8 mouse cellular contexts compared by ENCODE assay signal in genomic region chr7:16129421-16129845, GRCm38 (mm10). TPM values are rescaled to one million over a fixed set of nuclear protein-coding genes. Genes with fewer than 3 reads are reported as not detected.
DNase-seq lines count a peak whose midpoint lies in the region; ATAC-seq and TF ChIP-seq lines count a peak whose summit lies in the region.

Gene Slc8a2, plus strand, starts transcription at chr7:16129826.

- no peak for TF ChIP-seq RAD21 in MEL (IDR thresholded peaks at IDR 0.05; ENCODE audit: low read depth, low read length)

- ATAC-seq in forebrain, postnatal 0 days = peak; percentile 88
- ATAC-seq in lung, embryonic 14.5 days (ENCODE audit: insufficient read depth) = peak; percentile 83

- TF ChIP-seq EP300 in MEL (IDR thresholded peaks at IDR 0.05; ENCODE audit: low read depth in 1 of 2, low read length in 2 of 2) = no peak

- TF ChIP-seq CTCF in MEL (IDR thresholded peaks at IDR 0.05 in 2 of 3, conservative IDR thresholded peaks at IDR 0.05 in 1 of 3; ENCODE audit: control insufficient read depth in 1 of 3, insufficient read depth in 1 of 3, low read depth in 2 of 3, low read length in 3 of 3, poor library complexity in 1 of 3, severe bottlenecking in 1 of 3) = no peak
- TF ChIP-seq CTCF in forebrain, postnatal 0 days (IDR thresholded peaks at IDR 0.05; ENCODE audit: low read depth) = peak; percentile 10; the same call in 1 of the 2 replicates
- TF ChIP-seq CTCF in lung, embryonic 14.5 days (IDR thresholded peaks at IDR 0.05; ENCODE audit: low read depth) = no peak

- no peaks in the 10 kb centered on the region for H3K79me2 ChIP-seq in MEL (ENCODE audit: control insufficient read depth, insufficient read depth, low read length, poor library complexity)

- no peak within 1 kb of the TSS for H3K27ac ChIP-seq in MEL (ENCODE audit: control insufficient read depth, low read depth, low read length)
- H3K27ac ChIP-seq in forebrain, postnatal 0 days (ENCODE audit: low read depth, low read length) = peak within 1 kb of the TSS; percentile 62
- H3K27ac ChIP-seq in lung, embryonic 14.5 days (ENCODE audit: low read depth) = peak within 1 kb of the TSS; percentile 52; the same call in 1 of the 2 replicates

- no peak within 1 kb of the TSS for H3K9ac ChIP-seq in MEL (ENCODE audit: control insufficient read depth, low read depth, low read length, poor library complexity, severe bottlenecking)
- H3K9ac ChIP-seq in forebrain, postnatal 0 days = peak within 1 kb of the TSS; percentile 70
- H3K9ac ChIP-seq in lung, embryonic 14.5 days = peak within 1 kb of the TSS; percentile 53

- no peaks in the 10 kb centered on the region for H3K36me3 ChIP-seq in MEL (ENCODE audit: control insufficient read depth in 1 of 2, insufficient read depth in 2 of 2, low read length in 2 of 2)
- peaks cover 16% of the 10 kb centered on the region; the same call in 1 of the 2 replicates for H3K36me3 ChIP-seq in forebrain, postnatal 0 days (ENCODE audit: insufficient read depth)
- H3K36me3 ChIP-seq in lung, embryonic 14.5 days (ENCODE audit: insufficient read depth) = 0 out of 2 replicates have a peak, but pooled peaks cover 2% of the 10 kb centered on the region

- WGBS in forebrain, postnatal 0 days = 3% methylated on average over 12 of the region's 12 CpGs
- under 1% methylated on average over 12 of the region's 12 CpGs for WGBS in lung, embryonic 14.5 days

- peak within 1 kb of the TSS; percentile 22 to 30; a peak in 2 of 4 replicates for H3K4me3 ChIP-seq in MEL (ENCODE audit: control insufficient read depth in 1 of 2, insufficient read depth in 1 of 2, low read depth in 2 of 2, low read length in 2 of 2)
- H3K4me3 ChIP-seq in forebrain, postnatal 0 days (ENCODE audit: low read depth, low read length) = peak within 1 kb of the TSS; percentile 61
- H3K4me3 ChIP-seq in lung, embryonic 14.5 days (ENCODE audit: low read depth, low read length) = peak within 1 kb of the TSS; percentile 50

- TF ChIP-seq POLR2A in MEL (IDR thresholded peaks at IDR 0.05; ENCODE audit: control insufficient read depth in 1 of 2, insufficient read depth in 1 of 2, low read depth in 1 of 2, low read length in 2 of 2, poor library complexity in 1 of 2) = no peak

- peak; percentile 65 for DNase-seq in MEL (ENCODE audit: low read depth, low spot score)
- peak; percentile 96 to 98 for DNase-seq in cerebellum, adult 18-20 months
- DNase-seq in forebrain, postnatal 0 days = peak; percentile 92
- DNase-seq in heart, postnatal 36 days = peak; percentile 62 to 70
- peak; percentile 86 to 90 for DNase-seq in layer of hippocampus, adult 8-10 months (ENCODE audit: low spot score in 2 of 2)
- DNase-seq in lung, embryonic 14.5 days = peak; percentile 90
- DNase-seq in ovary, adult 18-20 months (ENCODE audit: low spot score) = peak; percentile 47
- peak; percentile 48 to 69 for DNase-seq in thymus, postnatal 36 days

- no peaks in the 10 kb centered on the region for H3K9me3 ChIP-seq in MEL (replicated peaks; ENCODE audit: insufficient read depth, low read length)
- no peaks in the 10 kb centered on the region for H3K9me3 ChIP-seq in forebrain, postnatal 0 days (ENCODE audit: low read length)
- H3K9me3 ChIP-seq in lung, embryonic 14.5 days (ENCODE audit: low read depth, low read length) = no peaks in the 10 kb centered on the region

- peak within 1 kb of the TSS; percentile 76 for H3K4me2 ChIP-seq in forebrain, postnatal 0 days (ENCODE audit: low read depth)
- peak within 1 kb of the TSS; percentile 79 for H3K4me2 ChIP-seq in lung, embryonic 14.5 days

- H3K27me3 ChIP-seq in MEL (ENCODE audit: control insufficient read depth in 1 of 2, insufficient read depth in 2 of 2, low read length in 2 of 2) = no peaks in the 10 kb centered on the region
- H3K27me3 ChIP-seq in forebrain, postnatal 0 days (ENCODE audit: insufficient read depth, low read length) = no peaks in the 10 kb centered on the region
- H3K27me3 ChIP-seq in lung, embryonic 14.5 days (ENCODE audit: insufficient read depth, low read length) = no peaks in the 10 kb centered on the region

- H3K4me1 ChIP-seq in MEL (ENCODE audit: control insufficient read depth in 1 of 2, insufficient read depth in 2 of 2, low read length in 2 of 2) = peaks cover 0 to 14% of the 10 kb centered on the region in 2 experiments; a peak in 2 of 4 replicates
- H3K4me1 ChIP-seq in forebrain, postnatal 0 days (ENCODE audit: insufficient read depth) = peaks cover 20% of the 10 kb centered on the region
- H3K4me1 ChIP-seq in lung, embryonic 14.5 days (ENCODE audit: insufficient read depth) = peaks cover 14% of the 10 kb centered on the region; the same call in 1 of the 2 replicates

- intact Hi-C loops in heart, postnatal 36 days (cut with DNase I) = no loop called here

TF ChIP-seq in MEL, 35 proteins besides CTCF, POLR2A, EP300 and RAD21:
- no peak for TF ChIP-seq USF1 (IDR thresholded peaks at IDR 0.05; ENCODE audit: low read depth, low read length)
- no peak for TF ChIP-seq ETS1 (IDR thresholded peaks at IDR 0.05; ENCODE audit: low read depth, low read length)

RNA-seq across cellular contexts. Expression of gene Slc8a2, which starts in this region (rescaled TPM):
- not detected in 2 replicates for total RNA-seq in MEL (2012; rRNA removed)
- under 1 TPM in 1 of 2 experiments, not detected in 1; 0.06 TPM for polyA plus RNA-seq in MEL (2012; ENCODE audit: insufficient read depth in 1 of 2, insufficient read length in 2 of 2, low read depth in 1 of 2, low replicate concordance in 2 of 2, missing spikeins in 1 of 2)
- total RNA-seq in forebrain, postnatal 0 days (2014; rRNA removed) = 52.4 and 55.8 TPM in 2 replicates
- 0.77 and 0.99 TPM in 2 replicates for polyA plus RNA-seq in forebrain, postnatal 0 days (2015; fragmentation: Nextera tagmentation; extraction: Ambion mirVana)
- total RNA-seq in heart, postnatal 36 days (2021) = 1 to 10 TPM in 1 of 2 experiments, under 1 TPM in 1; 0.67 to 1.1 TPM
- 100 to 1,000 TPM; 237 to 262 (median 255) TPM for total RNA-seq in layer of hippocampus, adult 8-10 months (2022)
- 0.12 and 0.17 TPM in 2 replicates for polyA plus RNA-seq in lung, embryonic 14.5 days (2014; fragmentation: Nextera tagmentation; extraction: Ambion mirVana)

Comparison
In these comparisons a context has a peak if more than half of its experiments do, and no peak if none do; other contexts are left out.
1. RNA of gene Slc8a2 (total RNA-seq): 237 to 262 TPM in layer of hippocampus, adult 8-10 months and 52.4 to 55.8 TPM in forebrain, postnatal 0 days; 0.67 to 1.1 TPM in heart, postnatal 36 days and not detected in MEL; every median in the first group is over 10 times any median in the second.
2. Peak in DNase-seq and H3K4me3 ChIP-seq in MEL; RNA of the gene not detected or under 1 TPM.
3. Peak in DNase-seq, ATAC-seq, H3K4me3 ChIP-seq, H3K27ac ChIP-seq, H3K9ac ChIP-seq and H3K4me2 ChIP-seq in lung, embryonic 14.5 days; RNA of the gene not detected or under 1 TPM.
4. DNase-seq: peak in every context shown above with its lines; median percentile 97 in cerebellum, adult 18-20 months; 92 in forebrain, postnatal 0 days; 90 in lung, embryonic 14.5 days; 88 in layer of hippocampus, adult 8-10 months; 66 in heart, postnatal 36 days; 65 in MEL; 58 in thymus, postnatal 36 days; 47 in ovary, adult 18-20 months.
5. Peak in every context shown above with its lines, with median percentiles within 50 percentile points of each other: H3K4me3 ChIP-seq.